Mouse (Mus musculus): ENCODE measurements around the gene Abca2.

DNA sequence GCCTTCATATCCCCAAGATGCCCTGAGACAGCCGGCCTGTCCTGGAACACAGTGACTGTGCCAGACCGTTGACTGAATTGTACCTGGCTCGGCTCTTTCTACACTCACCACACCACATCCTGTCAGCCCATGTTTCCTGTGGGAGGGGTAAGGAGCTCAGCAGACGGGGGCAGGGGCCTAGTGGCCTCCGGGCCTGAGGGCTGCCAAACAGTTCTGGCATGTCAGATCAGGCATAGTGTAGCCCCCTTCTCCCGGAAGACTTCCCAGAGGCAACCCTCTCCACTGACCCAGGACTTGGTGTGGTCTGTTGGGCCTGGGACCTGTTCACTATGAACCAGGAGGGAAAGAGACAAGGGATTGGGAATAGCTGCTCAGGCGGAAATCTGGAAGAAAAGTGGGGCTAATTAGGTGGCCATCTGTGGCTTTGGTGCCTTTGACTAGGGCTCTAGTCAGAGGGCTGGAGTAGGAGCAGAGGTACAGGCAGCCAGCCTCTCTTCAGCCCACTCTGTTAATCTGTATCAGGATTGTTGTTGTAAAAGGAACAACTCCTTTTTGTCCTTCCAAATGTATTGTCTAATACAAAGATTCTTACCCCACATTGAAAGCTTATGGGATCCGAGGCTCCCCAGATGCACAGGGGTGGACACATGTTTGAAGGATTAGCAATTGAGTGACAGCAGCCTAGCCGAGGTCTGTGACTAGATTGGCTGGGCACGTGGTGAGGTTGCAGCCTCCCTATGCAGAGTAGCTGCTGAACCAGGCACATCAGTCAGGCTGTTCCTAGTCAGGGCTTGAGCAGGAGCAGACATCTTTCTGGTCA, 37.5 kb downstream of the Abca2 start:
- TF ChIP-seq TAL1 (IDR thresholded peaks at IDR 0.05; ENCODE audit: low read length), result no peak
- no peak for TF ChIP-seq GATA1 (IDR thresholded peaks at IDR 0.05; ENCODE audit: low read length)

Measured in erythroblast, embryonic 14.5 days (primary cell).